Mouse (Mus musculus): ENCODE data around the gene Pde8b.

DNA sequence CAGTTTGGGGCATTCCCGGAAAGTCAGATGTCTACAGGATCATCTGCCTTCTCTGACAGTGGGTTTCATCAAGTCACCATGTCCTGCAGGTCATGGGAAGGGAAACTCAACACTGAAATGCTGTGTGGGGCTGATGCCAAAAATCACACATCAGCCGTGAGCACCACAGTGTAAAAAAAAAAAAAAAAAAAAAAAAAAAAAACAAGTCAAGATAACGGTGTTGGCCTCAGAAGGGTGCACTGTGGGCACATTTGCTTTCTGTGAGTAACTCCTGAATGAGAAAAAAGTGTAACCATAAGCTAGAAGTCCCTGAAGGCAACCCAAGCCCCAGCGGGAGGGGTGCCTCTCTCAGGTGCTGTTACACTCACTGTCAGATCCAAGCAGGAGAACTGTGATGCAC is 199.7 kb downstream of the Pde8b start:
- TF ChIP-seq CTCF (IDR thresholded peaks at IDR 0.05; ENCODE audit: low read depth) (no peak), EP300 (IDR thresholded peaks at IDR 0.05; ENCODE audit: low read depth) (no peak)
